Mouse (Mus musculus) E14TG2a.4 (cell line): ENCODE results near the gene Tex46.

Experiments used
- CTCF ChIP-seq: conservative IDR thresholded peaks from 2 replicates; pipeline ENCODE4 v1.5.1; 2014; ENCODE audit warnings: low read length
- NANOG ChIP-seq: IDR thresholded peaks from 2 replicates; pipeline ENCODE4 v1.6.1; 2014; ENCODE audit warnings: borderline replicate concordance, low read length, mixed read lengths

DNA sequence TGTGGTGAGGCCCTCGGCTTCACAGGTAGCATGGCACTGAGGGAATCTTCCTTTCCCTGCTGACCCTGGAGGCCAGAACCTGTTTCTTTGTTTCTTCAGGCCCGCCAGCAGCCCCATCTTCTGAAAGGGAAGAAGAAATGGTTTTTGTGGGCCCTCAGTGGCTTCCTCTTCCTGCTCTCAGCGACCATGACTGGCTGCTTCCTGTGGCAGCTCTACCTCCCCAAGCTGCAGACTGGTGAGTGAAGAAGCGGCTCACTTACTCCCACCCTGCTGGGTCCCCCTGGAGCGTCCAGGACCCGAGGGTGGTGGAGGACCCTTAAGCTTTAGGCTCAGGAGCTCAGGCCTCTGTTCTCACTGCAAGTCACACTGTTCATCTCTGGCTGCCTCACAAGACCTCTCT is 16.4 kb downstream of the Tex46 start:
- TF ChIP-seq CTCF (no peak), NANOG (no peak)
